Comparison of ENCODE assay signal across 7 mouse cellular contexts in genomic region chr12:105032147-105032831, GRCm38 (mm10). TPM values are rescaled to one million over a fixed set of nuclear protein-coding genes. Genes with fewer than 3 reads are reported as not detected.
DNase-seq lines count a peak whose midpoint lies in the region; ATAC-seq lines count a peak whose summit lies in the region.

TSS of gene Glrx5 (plus strand) at chr12:105032688.

- H3K4me3 ChIP-seq in embryonic facial prominence, embryonic 12.5 days = peak within 1 kb of the TSS; percentile 88
- H3K4me3 ChIP-seq in limb, embryonic 11.5 days (ENCODE audit: low read depth, low read length) = peak within 1 kb of the TSS; percentile 87
- peak within 1 kb of the TSS; percentile 93 for H3K4me3 ChIP-seq in midbrain, embryonic 14.5 days (replicated peaks; ENCODE audit: low read depth, low read length)

- no peaks in the 10 kb centered on the region for H3K9me3 ChIP-seq in embryonic facial prominence, embryonic 12.5 days
- H3K9me3 ChIP-seq in limb, embryonic 11.5 days (ENCODE audit: control insufficient read depth, low read length) = no peaks in the 10 kb centered on the region
- H3K9me3 ChIP-seq in midbrain, embryonic 14.5 days (ENCODE audit: control insufficient read depth, low read length) = no peaks in the 10 kb centered on the region

- peaks cover 16% of the 10 kb centered on the region for H3K36me3 ChIP-seq in embryonic facial prominence, embryonic 12.5 days
- H3K36me3 ChIP-seq in limb, embryonic 11.5 days (ENCODE audit: control insufficient read depth, insufficient read depth, low read length) = peaks cover 2% of the 10 kb centered on the region; the same call in 1 of the 2 replicates
- H3K36me3 ChIP-seq in midbrain, embryonic 14.5 days (ENCODE audit: control insufficient read depth, insufficient read depth, low read length) = peaks cover 13% of the 10 kb centered on the region; the same call in 1 of the 2 replicates

- peak; percentile 99 for ATAC-seq in embryonic facial prominence, embryonic 12.5 days (ENCODE audit: insufficient number of reproducible peaks, insufficient read depth, low FRiP score, low TSS enrichment)
- peak; percentile 99 for ATAC-seq in limb, embryonic 11.5 days (ENCODE audit: insufficient number of reproducible peaks, low FRiP score, low TSS enrichment, low read depth)
- ATAC-seq in midbrain, embryonic 14.5 days (ENCODE audit: low FRiP score, low TSS enrichment) = peak; percentile 98

- WGBS in embryonic facial prominence, embryonic 12.5 days = 0% methylated on average over 72 of the region's 72 CpGs
- under 1% methylated on average over 72 of the region's 72 CpGs for WGBS in limb, embryonic 11.5 days
- WGBS in midbrain, embryonic 14.5 days = under 1% methylated on average over 72 of the region's 72 CpGs

- H3K27me3 ChIP-seq in embryonic facial prominence, embryonic 12.5 days = no peaks in the 10 kb centered on the region
- H3K27me3 ChIP-seq in limb, embryonic 11.5 days (ENCODE audit: control insufficient read depth, insufficient read depth, low read length) = no peaks in the 10 kb centered on the region
- H3K27me3 ChIP-seq in midbrain, embryonic 14.5 days (ENCODE audit: control insufficient read depth, insufficient read depth, low read length) = no peaks in the 10 kb centered on the region

- H3K9ac ChIP-seq in embryonic facial prominence, embryonic 12.5 days = peak within 1 kb of the TSS; percentile 80
- peak within 1 kb of the TSS; percentile 86 for H3K9ac ChIP-seq in limb, embryonic 11.5 days (ENCODE audit: low read length)
- H3K9ac ChIP-seq in midbrain, embryonic 14.5 days (replicated peaks; ENCODE audit: low read length) = peak within 1 kb of the TSS; percentile 81

- peaks cover 26% of the 10 kb centered on the region for H3K4me1 ChIP-seq in embryonic facial prominence, embryonic 12.5 days
- peaks cover 9% of the 10 kb centered on the region for H3K4me1 ChIP-seq in limb, embryonic 11.5 days (ENCODE audit: control insufficient read depth, insufficient read depth, low read length)
- peaks cover 26% of the 10 kb centered on the region for H3K4me1 ChIP-seq in midbrain, embryonic 14.5 days (ENCODE audit: control insufficient read depth, insufficient read depth, low read length)

- peak within 1 kb of the TSS; percentile 89 for H3K4me2 ChIP-seq in embryonic facial prominence, embryonic 12.5 days (replicated peaks)
- peak within 1 kb of the TSS; percentile 93 for H3K4me2 ChIP-seq in limb, embryonic 11.5 days (ENCODE audit: low read depth, severe bottlenecking)
- H3K4me2 ChIP-seq in midbrain, embryonic 14.5 days (ENCODE audit: low read length) = peak within 1 kb of the TSS; percentile 96

- H3K27ac ChIP-seq in embryonic facial prominence, embryonic 12.5 days = peak within 1 kb of the TSS; percentile 81
- H3K27ac ChIP-seq in limb, embryonic 11.5 days (replicated peaks; ENCODE audit: low read depth, low read length) = peak within 1 kb of the TSS; percentile 62; the same call in 1 of the 2 replicates
- H3K27ac ChIP-seq in midbrain, embryonic 14.5 days (replicated peaks; ENCODE audit: low read depth, low read length) = peak within 1 kb of the TSS; percentile 80

- peak; percentile 97 for DNase-seq in adrenal gland, postnatal 25 days
- DNase-seq in heart, adult 11 months = peak; percentile 100
- DNase-seq in kidney, adult 18-20 months = peak; percentile 99
- peak; percentile 99 for DNase-seq in limb, embryonic 11.5 days (ENCODE audit: low spot score)
- DNase-seq in midbrain, embryonic 14.5 days = peak; percentile 99
- peak; percentile 91 to 97 for DNase-seq in spleen, adult 18-20 months

RNA-seq across cellular contexts. Expression of gene Glrx5, which starts in this region (rescaled TPM):
- total RNA-seq in adrenal gland, postnatal 25 days (2021) = 183 and 235 TPM in 2 replicates
- polyA plus RNA-seq in embryonic facial prominence, embryonic 12.5 days (2016; fragmentation: Nextera tagmentation; extraction: Ambion mirVana) = 188 and 196 TPM in 2 replicates
- 189 and 202 TPM in 2 replicates for polyA plus RNA-seq in limb, embryonic 11.5 days (2014; fragmentation: Nextera tagmentation; extraction: Ambion mirVana)
- 171 and 175 TPM in 2 replicates for polyA plus RNA-seq in midbrain, embryonic 14.5 days (2014; fragmentation: Nextera tagmentation; extraction: Ambion mirVana)

Comparison
In these comparisons a context has a peak if more than half of its experiments do, and no peak if none do; other contexts are left out.
1. Peak in every context shown above with its lines: DNase-seq, ATAC-seq, H3K4me3 ChIP-seq and H3K27ac ChIP-seq.